ENCODE assay signal across 27 mouse cellular contexts in the genomic region with DNA sequence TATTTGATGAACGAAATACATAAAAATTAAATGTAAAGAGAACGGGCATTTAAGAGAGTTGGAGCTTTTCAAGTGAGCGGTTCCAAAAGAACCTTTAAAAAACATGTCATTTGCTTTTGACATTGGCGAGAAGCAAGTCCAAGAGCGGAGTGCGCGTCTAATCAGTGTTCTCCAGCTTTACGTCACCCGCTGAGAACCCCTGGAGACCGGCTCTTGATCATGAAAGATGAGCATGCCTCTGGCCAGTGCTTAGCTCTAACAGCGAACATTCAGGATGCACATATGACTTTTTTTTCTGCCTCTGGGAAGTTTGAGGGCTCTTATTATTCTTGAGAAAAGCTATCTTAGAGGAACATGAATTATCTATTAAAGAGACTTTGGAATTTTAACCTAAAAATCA.
DNase-seq lines count a peak whose midpoint lies in the region; ATAC-seq and TF ChIP-seq lines count a peak whose summit lies in the region.
"Had no signal": no experiment of that assay in that cellular context is flagged by ENCODE, and none has a peak within 500 bp of the region (broad histone marks: within the 10 kb centered on the region; RNA-seq: fewer than 3 reads in every experiment).

No protein-coding gene starts in this region.

- intact Hi-C loops in heart, postnatal 25 days (cut with DNase I) = no loop called here

- H3K4me2 ChIP-seq in hindbrain, embryonic 13.5 days = peak overlapping the region; percentile 17; the same call in 1 of the 2 replicates
- no peak overlapping the region for H3K4me2 ChIP-seq in hindbrain, embryonic 12.5 days (replicated peaks)
- H3K4me2 ChIP-seq: embryonic facial prominence, embryonic 12.5 days; forebrain, embryonic 12.5 days; heart, embryonic 11.5 days; liver, embryonic 13.5 days; neural tube, embryonic 12.5 days had no signal

- no peaks in the 10 kb centered on the region for H3K36me3 ChIP-seq in hindbrain, embryonic 13.5 days
- H3K36me3 ChIP-seq in hindbrain, embryonic 12.5 days = no peaks in the 10 kb centered on the region
- H3K36me3 ChIP-seq: embryonic facial prominence, embryonic 12.5 days; forebrain, embryonic 12.5 days; liver, embryonic 13.5 days; neural tube, embryonic 12.5 days had no signal

- H3K9ac ChIP-seq in hindbrain, embryonic 13.5 days = no peak overlapping the region
- H3K9ac ChIP-seq in hindbrain, embryonic 12.5 days = no peak overlapping the region
- H3K9ac ChIP-seq: embryonic facial prominence, embryonic 12.5 days; forebrain, embryonic 12.5 days; liver, embryonic 13.5 days; neural tube, embryonic 12.5 days had no signal

- no peak for TF ChIP-seq CTCF in cerebellum, adult 2 months (IDR thresholded peaks at IDR 0.05; ENCODE audit: borderline replicate concordance, insufficient read depth, low read depth, low read length)

- no peak for TF ChIP-seq POLR2A in cerebellum, adult 2 months (IDR thresholded peaks at IDR 0.05; ENCODE audit: borderline replicate concordance, insufficient read depth, low read length)

- no peaks in the 10 kb centered on the region for H3K27me3 ChIP-seq in cerebellum, adult 2 months (ENCODE audit: control insufficient read depth, insufficient read depth, low read length)
- no peaks in the 10 kb centered on the region for H3K27me3 ChIP-seq in hindbrain, embryonic 13.5 days
- H3K27me3 ChIP-seq in hindbrain, embryonic 12.5 days = no peaks in the 10 kb centered on the region
- H3K27me3 ChIP-seq: embryonic facial prominence, embryonic 12.5 days; liver, embryonic 13.5 days; neural tube, embryonic 12.5 days had no signal

- H3K4me1 ChIP-seq in cerebellum, adult 2 months (ENCODE audit: control insufficient read depth, insufficient read depth, low read length) = no peaks in the 10 kb centered on the region; the same call in 1 of the 2 replicates
- H3K4me1 ChIP-seq in hindbrain, embryonic 13.5 days (replicated peaks) = no peaks in the 10 kb centered on the region; the same call in 1 of the 2 replicates
- H3K4me1 ChIP-seq in hindbrain, embryonic 12.5 days = peaks cover 4% of the 10 kb centered on the region; the same call in 1 of the 2 replicates
- H3K4me1 ChIP-seq: embryonic facial prominence, embryonic 12.5 days; forebrain, embryonic 12.5 days; liver, embryonic 13.5 days; neural tube, embryonic 12.5 days had no signal

- H3K4me3 ChIP-seq in cerebellum, adult 2 months (replicated peaks; ENCODE audit: insufficient read depth, low read depth, low read length) = no peak overlapping the region
- H3K4me3 ChIP-seq in hindbrain, embryonic 13.5 days = no peak overlapping the region
- H3K4me3 ChIP-seq in hindbrain, embryonic 12.5 days = no peak overlapping the region
- H3K4me3 ChIP-seq: embryonic facial prominence, embryonic 12.5 days; erythroblast, embryonic 14.5 days; forebrain, embryonic 12.5 days; liver, embryonic 13.5 days; neural tube, embryonic 12.5 days had no signal

- DNase-seq in cerebellum, postnatal 14 days = peak; percentile 4 to 8
- DNase-seq in cerebellum, adult 2 months = no peak
- DNase-seq in brain, adult 2 months (ENCODE audit: low read depth, low spot score) = peak; percentile 23
- DNase-seq in mesoderm, embryonic 11.5 days (ENCODE audit: low read depth, low spot score) = peak; percentile 23
- DNase-seq in heart, postnatal 25 days (ENCODE audit: low spot score) = no peak
- no peak for DNase-seq in B cell, adult 2 months
- DNase-seq: adrenal gland, adult 2 months; cerebellum, adult 18-20 months; gastrocnemius, postnatal 10 days; kidney, postnatal 25 days; layer of hippocampus, postnatal 36 days; liver, embryonic 13.5 days; lung, adult 2 months; lung, postnatal 14 days; retina, postnatal 1 day; right cerebral cortex, postnatal 25 days; spleen, adult 18-20 months; thymus, postnatal 14 days had no signal

- no peaks in the 10 kb centered on the region for H3K9me3 ChIP-seq in hindbrain, embryonic 13.5 days
- H3K9me3 ChIP-seq in hindbrain, embryonic 12.5 days (replicated peaks) = no peaks in the 10 kb centered on the region
- H3K9me3 ChIP-seq: embryonic facial prominence, embryonic 12.5 days; forebrain, embryonic 12.5 days; liver, embryonic 13.5 days; neural tube, embryonic 12.5 days had no signal

- no peak overlapping the region for H3K27ac ChIP-seq in cerebellum, adult 2 months (ENCODE audit: insufficient read depth, low read length)
- H3K27ac ChIP-seq in hindbrain, embryonic 13.5 days = no peak overlapping the region
- no peak overlapping the region for H3K27ac ChIP-seq in hindbrain, embryonic 12.5 days
- H3K27ac ChIP-seq: embryonic facial prominence, embryonic 12.5 days; forebrain, embryonic 12.5 days; liver, embryonic 13.5 days; neural tube, embryonic 12.5 days had no signal

- no peak; the same call in 1 of the 2 replicates for ATAC-seq in hindbrain, embryonic 13.5 days (ENCODE audit: low FRiP score)
- no peak for ATAC-seq in hindbrain, embryonic 12.5 days (ENCODE audit: low FRiP score)
- ATAC-seq: CD4-positive, CD25-positive, alpha-beta regulatory T cell, adult 4 months; intestine, postnatal 0 days had no signal

- WGBS in cerebellum, adult 2 months = 12% methylated on average over 11 of the region's 11 CpGs
- 44% methylated on average over 11 of the region's 11 CpGs for WGBS in hindbrain, embryonic 13.5 days
- WGBS in hindbrain, embryonic 12.5 days = 58% methylated on average over 11 of the region's 11 CpGs

Comparison
In these comparisons a context has a peak if more than half of its experiments do, and no peak if none do; other contexts are left out.
1. DNase-seq: peak in cerebellum, postnatal 14 days (2 of 2), brain, adult 2 months (single experiment) and mesoderm, embryonic 11.5 days (single experiment); none in cerebellum, adult 2 months (0 of 2), heart, postnatal 25 days (single experiment) and B cell, adult 2 months (0 of 2).